ENCODE assay signal across 8 mouse cellular contexts in the genomic region with DNA sequence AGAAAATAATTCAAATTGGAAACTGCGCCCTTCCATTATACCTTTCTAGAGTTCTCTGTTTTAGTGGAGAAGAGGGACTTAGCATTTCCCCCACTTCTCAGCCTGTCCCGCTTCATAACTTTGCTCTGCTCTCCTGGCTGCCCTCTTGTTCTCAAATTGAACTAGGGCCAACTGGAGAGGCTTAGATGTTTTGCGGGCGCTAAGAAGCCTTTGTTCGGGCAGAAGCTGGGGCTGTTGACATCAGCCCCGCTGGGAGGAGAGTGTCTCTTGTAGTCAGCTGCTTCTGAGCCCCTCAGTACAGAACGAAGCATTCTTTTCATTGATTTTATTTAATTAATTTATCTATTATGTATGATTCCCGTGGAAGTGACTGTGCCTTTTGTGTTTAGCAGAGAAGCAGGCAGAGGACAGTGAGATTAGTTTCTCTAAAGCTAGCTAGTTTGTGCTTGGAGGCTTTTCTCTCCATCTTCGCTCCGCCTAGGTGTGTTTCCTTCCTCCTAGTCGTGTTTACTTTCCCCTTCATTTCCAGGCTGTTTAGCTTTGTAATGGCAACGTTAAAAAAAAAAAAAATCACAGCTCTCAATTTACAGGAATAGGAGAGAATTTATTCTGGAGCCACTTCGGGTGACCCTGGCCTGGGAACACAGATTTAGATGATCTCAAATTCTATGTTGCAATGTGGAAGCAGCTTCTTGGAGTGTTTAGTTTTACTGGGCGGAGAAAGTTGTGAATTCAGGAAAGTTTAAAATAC. TPM values are rescaled to one million over a fixed set of nuclear protein-coding genes. Genes with fewer than 3 reads are reported as not detected.
A peak's percentile ranks its signal among the peaks of the same experiment; 100 is the strongest.
DNase-seq lines count a peak whose midpoint lies in the region; ATAC-seq lines count a peak whose summit lies in the region.

No protein-coding gene starts in this region.

- peak overlapping the region; percentile 85; the same call in 1 of the 2 replicates for H3K27ac ChIP-seq in intestine, embryonic 15.5 days
- H3K27ac ChIP-seq in liver, embryonic 15.5 days (replicated peaks) = no peak overlapping the region
- H3K27ac ChIP-seq in neural tube, embryonic 15.5 days (replicated peaks) = peak overlapping the region; percentile 91

- peaks cover 18% of the 10 kb centered on the region for H3K4me1 ChIP-seq in intestine, embryonic 15.5 days (replicated peaks)
- 0 out of 2 replicates have a peak, but pooled peaks cover 3% of the 10 kb centered on the region for H3K4me1 ChIP-seq in liver, embryonic 15.5 days (replicated peaks)
- peaks cover 52% of the 10 kb centered on the region for H3K4me1 ChIP-seq in neural tube, embryonic 15.5 days

- no peaks in the 10 kb centered on the region for H3K36me3 ChIP-seq in intestine, embryonic 15.5 days
- H3K36me3 ChIP-seq in liver, embryonic 15.5 days (replicated peaks) = no peaks in the 10 kb centered on the region
- H3K36me3 ChIP-seq in neural tube, embryonic 15.5 days = no peaks in the 10 kb centered on the region

- peak; percentile 14 for DNase-seq in gastrocnemius, postnatal 25 days
- no peak for DNase-seq in gastrocnemius, adult 8-10 months (ENCODE audit: low spot score in 2 of 2)
- peak; percentile 92 for DNase-seq in brain, adult 2 months (ENCODE audit: low read depth, low spot score)
- no peak for DNase-seq in yolk sac, embryonic 10.5 days (ENCODE audit: low spot score)

- peak overlapping the region; percentile 96 for H3K4me2 ChIP-seq in intestine, embryonic 15.5 days (replicated peaks)
- H3K4me2 ChIP-seq in liver, embryonic 15.5 days = peak overlapping the region; percentile 68
- peak overlapping the region; percentile 94 for H3K4me2 ChIP-seq in neural tube, embryonic 15.5 days

- no peaks in the 10 kb centered on the region for H3K9me3 ChIP-seq in intestine, embryonic 15.5 days
- no peaks in the 10 kb centered on the region for H3K9me3 ChIP-seq in liver, embryonic 15.5 days (replicated peaks)
- no peaks in the 10 kb centered on the region for H3K9me3 ChIP-seq in neural tube, embryonic 15.5 days (replicated peaks)

- ATAC-seq in frontal cortex, adult (ENCODE audit: low TSS enrichment) = peak; percentile 11
- no peak for ATAC-seq in intestine, embryonic 15.5 days
- no peak for ATAC-seq in liver, embryonic 15.5 days (ENCODE audit: insufficient read depth)
- no peak for ATAC-seq in neural tube, embryonic 15.5 days (ENCODE audit: low FRiP score)

- peak overlapping the region; percentile 73 for H3K4me3 ChIP-seq in intestine, embryonic 15.5 days (replicated peaks)
- H3K4me3 ChIP-seq in liver, embryonic 15.5 days (replicated peaks) = peak overlapping the region; percentile 57
- peak overlapping the region; percentile 85 for H3K4me3 ChIP-seq in neural tube, embryonic 15.5 days (replicated peaks)

- WGBS in intestine, embryonic 15.5 days = 19% methylated on average over 14 of the region's 14 CpGs
- WGBS in liver, embryonic 15.5 days (ENCODE audit: insufficient replicate concordance) = 11% methylated on average over 14 of the region's 14 CpGs
- WGBS in neural tube, embryonic 15.5 days = 13% methylated on average over 14 of the region's 14 CpGs

- no peaks in the 10 kb centered on the region for H3K27me3 ChIP-seq in intestine, embryonic 15.5 days (replicated peaks)
- H3K27me3 ChIP-seq in liver, embryonic 15.5 days = peaks cover 62% of the 10 kb centered on the region
- H3K27me3 ChIP-seq in neural tube, embryonic 15.5 days (replicated peaks) = no peaks in the 10 kb centered on the region

- peak overlapping the region; percentile 76 for H3K9ac ChIP-seq in intestine, embryonic 15.5 days
- H3K9ac ChIP-seq in liver, embryonic 15.5 days = no peak overlapping the region
- H3K9ac ChIP-seq in neural tube, embryonic 15.5 days (replicated peaks) = peak overlapping the region; percentile 88

RNA-seq across cellular contexts. Expression of gene St6gal1, which starts 2.2 kb away (rescaled TPM):
- 1 to 10 TPM; 3.4 to 3.5 TPM for total RNA-seq in gastrocnemius, postnatal 25 days (2021)
- 1 to 10 TPM; 1.6 to 4.1 (median 3.4) TPM for total RNA-seq in gastrocnemius, adult 8-10 months (2022)
- 15.7 and 17.5 TPM in 2 replicates for polyA plus RNA-seq in intestine, embryonic 15.5 days (2015; fragmentation: Nextera tagmentation; extraction: Ambion mirVana)
- 12.9 and 15.4 TPM in 2 replicates for polyA plus RNA-seq in liver, embryonic 15.5 days (2015; fragmentation: Nextera tagmentation; extraction: Ambion mirVana)
- 19.3 and 21.1 TPM in 2 replicates for polyA plus RNA-seq in neural tube, embryonic 15.5 days (2015; fragmentation: Nextera tagmentation; extraction: Ambion mirVana)

Comparison
In these comparisons a context has a peak if more than half of its experiments do, and no peak if none do; other contexts are left out.
1. DNase-seq: peak in gastrocnemius, postnatal 25 days (single experiment) and brain, adult 2 months (single experiment); none in gastrocnemius, adult 8-10 months (0 of 2) and yolk sac, embryonic 10.5 days (single experiment).
2. Peak in every context shown above with its lines, with median percentiles within 50 percentile points of each other: H3K4me2 ChIP-seq and H3K4me3 ChIP-seq.